Mouse (Mus musculus) cerebellum, adult 2 months (tissue): ENCODE results near the gene Smim24. TPM values are rescaled to one million over a fixed set of nuclear protein-coding genes. Genes with fewer than 3 reads are reported as not detected.
A peak's percentile ranks its signal among the peaks of the same experiment; 100 is the strongest.

Experiments used
- DNase-seq, 2 experiments: peaks; one replicate each; pipeline ENCODE4 v3.0.0; 2021
- H3K27ac ChIP-seq: fragments of 200-500 bp; 2 replicates; pipeline ENCODE4 v1.5.1; 2012; ENCODE audit warnings: low read length, control low read depth, inconsistent platforms; ENCODE audit not compliant: insufficient read depth
- H3K27me3 ChIP-seq: fragments of 200-500 bp; 2 replicates; pipeline ENCODE4 v1.6.1; 2012; ENCODE audit warnings: inconsistent platforms, mild to moderate bottlenecking, low read length, moderate library complexity; ENCODE audit not compliant: control insufficient read depth, insufficient read depth
- H3K4me1 ChIP-seq: fragments of 200-500 bp; 2 replicates; pipeline ENCODE4 v1.6.1; 2011; ENCODE audit warnings: low read length; ENCODE audit not compliant: control insufficient read depth, insufficient read depth
- H3K4me3 ChIP-seq: fragments of 200-500 bp; replicated peaks from 2 replicates; pipeline ENCODE3; 2011; ENCODE audit warnings: mild to moderate bottlenecking, low read depth, low read length, control low read depth; ENCODE audit not compliant: insufficient read depth
- CTCF ChIP-seq: fragments of 200-500 bp; IDR thresholded peaks from 2 replicates; pipeline ENCODE4 v1.5.1; 2011; ENCODE audit warnings: low read depth, mild to moderate bottlenecking, control low read depth, low read length, moderate library complexity, borderline replicate concordance; ENCODE audit not compliant: insufficient read depth
- POLR2A ChIP-seq: fragments of 200-500 bp; IDR thresholded peaks from 2 replicates; pipeline ENCODE4 v1.6.1; 2011; ENCODE audit warnings: low read length, control low read depth, borderline replicate concordance; ENCODE audit not compliant: insufficient read depth
- WGBS: fragments of 180-500 bp; shearing (Covaris S2); methylation state at CpG from one replicate; pipeline ENCODE4 v1.1.7; 2018; 5-methylcytosine and 5-hydroxymethylcytosine counted together
- polyA plus RNA-seq: library from polyadenylated mRNA; depleted of rRNA; stranded (reverse); fragments of >200 nt; gene quantifications from 2 replicates; pipeline ENCODE4 v1.2.3, GENCODE M21; 2012

The Smim24 gene
- polyA plus RNA-seq, 1 experiment: 1.2 TPM

DNA sequence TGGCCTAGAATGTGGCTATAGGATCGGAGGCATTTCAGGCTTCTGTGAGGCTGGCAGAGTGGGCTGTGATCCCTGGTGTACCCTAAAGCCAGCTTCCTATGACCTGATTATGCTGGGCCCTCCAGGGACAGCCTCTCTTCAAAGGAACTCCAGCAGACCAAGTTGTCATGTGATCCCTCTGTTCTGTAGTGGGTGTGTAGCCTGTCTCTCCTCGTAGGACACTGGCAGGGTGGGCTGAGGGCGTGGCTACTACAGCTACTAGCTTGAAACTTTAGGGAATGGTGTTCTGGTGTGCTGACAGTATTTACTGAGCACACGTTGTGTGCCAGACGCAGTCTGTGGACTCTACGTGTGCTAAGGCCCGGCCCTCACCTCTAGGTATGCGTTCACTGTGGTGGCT, 32.1 kb upstream of the Smim24 start:
- TF ChIP-seq CTCF (no peak), POLR2A (no peak)
- no peaks in the 10 kb centered on the region for H3K27me3 ChIP-seq
- H3K4me3 ChIP-seq: no peak overlapping the region
- H3K4me1 ChIP-seq: peaks cover 34% of the 10 kb centered on the region
- 74% methylated on average over 8 of the region's 8 CpGs for WGBS
- H3K27ac ChIP-seq: no peak overlapping the region
- no peak for DNase-seq

DNA sequence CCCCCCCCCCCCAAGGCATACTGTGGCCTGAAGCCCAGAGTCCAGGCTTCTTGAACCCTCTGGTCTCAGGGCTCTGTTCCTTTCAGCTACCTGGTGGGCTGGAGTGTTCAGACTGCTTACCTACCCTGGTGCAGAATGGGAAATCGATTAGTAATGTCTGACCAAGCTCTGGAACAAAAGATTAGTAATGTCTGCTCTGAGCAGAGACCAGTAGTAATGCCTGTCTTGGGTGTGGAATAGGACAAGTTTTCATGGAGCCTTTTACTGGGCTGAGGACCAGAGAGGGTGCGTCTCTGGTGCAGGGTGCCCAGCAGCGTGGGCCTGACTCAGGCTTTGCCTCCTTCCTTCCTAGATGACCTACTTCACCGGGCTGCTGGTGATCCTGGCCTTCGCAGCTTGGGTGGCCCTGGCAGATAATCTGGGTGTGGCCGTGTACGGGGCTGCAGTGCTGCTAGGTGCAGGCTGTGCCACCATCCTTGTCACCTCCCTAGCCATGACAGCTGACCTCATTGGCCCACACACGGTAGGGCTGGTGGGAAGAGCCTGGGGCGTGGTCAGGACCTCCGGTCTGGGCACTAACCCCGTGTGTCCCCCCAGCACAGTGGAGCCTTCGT, 30.4 kb upstream of the Smim24 start:
- Histone ChIP-seq H3K27me3 (no peaks in the 10 kb centered on the region), H3K4me3 (no peak overlapping the region), H3K27ac (no peak overlapping the region), H3K4me1 (peaks cover 30% of the 10 kb centered on the region)
- TF ChIP-seq POLR2A: no peak
- TF ChIP-seq CTCF: no peak
- WGBS: 82% methylated on average over 12 of the region's 12 CpGs
- DNase-seq: no peak

DNA sequence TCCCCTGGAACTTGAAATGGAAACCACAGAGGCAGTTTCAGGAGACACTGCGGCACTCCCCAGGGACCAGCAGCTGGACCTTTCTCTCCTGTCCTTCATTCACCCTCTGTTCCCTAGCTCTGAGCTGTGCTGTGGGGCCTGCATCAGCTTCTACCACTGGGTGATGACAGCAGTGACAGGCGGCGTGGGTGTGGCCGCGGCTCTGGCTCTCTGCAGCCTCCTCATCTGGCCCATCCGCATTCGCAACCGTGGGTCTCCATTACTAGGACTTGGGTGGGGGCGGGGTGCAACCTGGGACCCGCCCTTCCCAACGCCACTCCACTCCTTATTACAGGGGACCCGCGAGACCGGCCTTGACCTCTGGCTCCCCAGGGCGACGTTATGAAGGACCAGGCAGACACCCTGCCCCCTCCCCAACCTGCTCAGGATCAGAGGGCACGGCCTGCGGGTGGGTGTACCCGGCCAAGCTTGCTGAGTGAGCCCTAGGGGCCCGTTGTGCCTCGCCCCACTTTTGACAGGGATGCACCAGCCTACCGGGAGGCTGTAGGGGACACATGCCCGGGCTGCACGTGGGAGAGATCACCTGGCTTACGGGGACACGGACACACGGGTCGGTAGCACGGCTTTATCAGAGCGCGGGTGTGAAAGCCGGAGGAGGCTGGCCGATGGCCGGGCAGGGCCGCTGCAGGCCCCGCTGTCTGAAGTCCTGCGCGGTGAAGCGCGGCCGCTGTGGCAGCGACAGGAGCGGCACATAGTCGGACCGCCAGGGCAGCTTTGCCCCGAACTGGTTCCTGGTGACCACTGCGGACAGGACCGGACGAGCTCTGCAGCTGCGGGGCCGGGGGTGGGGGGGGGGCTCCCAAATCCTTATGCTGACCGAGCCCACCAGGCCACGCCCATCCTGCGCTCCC, 29.2 kb upstream of the Smim24 start:
- H3K4me1 ChIP-seq: peaks cover 27% of the 10 kb centered on the region
- DNase-seq: no peak
- H3K27me3 ChIP-seq: no peaks in the 10 kb centered on the region
- no peak for TF ChIP-seq CTCF
- H3K27ac ChIP-seq: no peak overlapping the region
- WGBS: 46% methylated on average over 54 of the region's 54 CpGs
- H3K4me3 ChIP-seq: no peak overlapping the region

DNA sequence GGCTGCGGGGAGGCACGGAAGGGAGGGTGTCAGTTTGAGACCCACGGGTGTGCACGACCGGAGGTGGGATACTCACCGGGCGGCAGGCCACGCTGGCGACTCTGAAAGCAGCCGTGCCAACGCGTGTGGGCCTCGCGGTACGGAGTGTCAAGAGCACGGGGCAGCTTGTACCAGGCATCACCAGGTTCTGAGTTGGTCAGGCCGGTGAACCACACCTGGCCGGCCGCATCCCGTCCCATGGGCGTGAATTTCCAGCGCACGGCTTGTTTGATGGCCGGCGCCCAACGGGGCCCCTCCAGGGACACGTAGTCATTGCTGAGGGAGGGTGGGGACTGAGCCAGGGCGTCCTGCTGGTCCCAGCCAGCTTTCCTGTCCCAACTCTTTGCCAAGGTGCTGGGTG, 28.2 kb upstream of the Smim24 start:
- TF ChIP-seq POLR2A: no peak
- TF ChIP-seq CTCF: no peak
- H3K27me3 ChIP-seq: no peaks in the 10 kb centered on the region

DNA sequence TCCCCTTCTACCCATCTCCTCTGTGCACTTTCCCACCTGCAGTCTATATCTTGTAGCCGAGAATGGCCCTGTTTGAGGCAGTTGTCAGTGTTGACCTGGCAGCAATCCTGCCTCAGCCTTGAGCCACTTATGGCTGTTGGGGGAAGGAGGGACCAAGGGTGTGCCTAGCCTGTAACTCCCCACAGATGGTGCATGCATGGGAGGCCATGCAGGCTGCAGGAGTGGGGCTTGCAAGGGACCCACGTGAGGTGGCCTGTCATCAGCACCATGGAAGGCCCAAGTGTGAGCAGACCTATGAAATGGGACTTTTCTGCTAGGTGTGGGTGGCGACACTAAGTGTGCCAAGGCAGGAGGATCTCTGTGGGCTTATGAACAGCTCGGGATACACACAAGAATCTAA, 27.8 kb upstream of the Smim24 start:
- WGBS: 38% methylated on average over 4 of the region's 4 CpGs
- peak in 1 of 2 experiments; percentile 41 for DNase-seq
- no peak for TF ChIP-seq CTCF
- TF ChIP-seq POLR2A: no peak
- Histone ChIP-seq H3K27ac (no peak overlapping the region), H3K4me3 (no peak overlapping the region), H3K4me1 (peaks cover 16% of the 10 kb centered on the region), H3K27me3 (no peaks in the 10 kb centered on the region)

More for the DNA sequence above, 28.2 kb upstream of the Smim24 start:
- DNase-seq: peak in 1 of 2 experiments; percentile 53
- 15% methylated on average over 28 of the region's 28 CpGs for WGBS
- no peak overlapping the region for H3K4me3 ChIP-seq
- no peak overlapping the region for H3K27ac ChIP-seq
- H3K4me1 ChIP-seq: peaks cover 20% of the 10 kb centered on the region

DNA sequence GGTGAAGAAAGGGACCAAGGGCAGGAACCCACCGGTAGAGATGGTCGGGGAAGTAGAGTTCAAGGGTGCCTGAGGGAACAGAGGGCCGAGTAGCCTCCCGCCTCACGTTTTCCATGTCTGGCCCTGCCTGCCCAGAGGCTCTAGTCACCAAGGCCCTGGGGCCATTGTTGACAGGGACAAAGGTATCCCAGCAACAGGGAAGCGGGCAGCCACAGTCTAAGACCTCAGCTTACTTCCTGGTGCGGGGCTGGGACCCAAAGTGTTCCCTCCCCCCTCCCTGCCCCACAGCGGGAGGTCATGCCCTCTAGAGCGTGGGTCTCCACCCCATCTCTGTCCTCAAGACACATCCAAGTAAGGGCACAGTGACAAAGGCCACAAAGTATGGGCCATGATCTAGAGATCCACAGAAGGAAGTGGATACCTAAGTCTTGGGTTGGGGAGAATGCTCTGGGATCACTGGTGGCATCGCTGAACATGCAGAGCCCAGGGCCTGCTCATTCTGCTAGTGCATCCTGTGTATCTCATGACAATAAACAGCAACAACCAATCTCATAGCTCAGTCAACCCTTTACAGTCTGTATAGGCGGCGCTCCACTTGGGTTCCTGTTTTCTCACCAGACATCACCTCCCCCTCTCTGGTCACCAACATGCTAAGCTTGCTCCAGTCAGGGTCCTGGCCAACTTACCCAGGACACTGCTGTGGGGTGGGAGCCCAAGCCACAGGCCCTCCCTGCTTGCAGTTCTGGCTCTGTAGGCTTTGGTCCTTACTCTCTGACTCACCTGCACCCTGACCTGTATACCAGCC, 27.0 kb upstream of the Smim24 start, which contains the start of gene 4930404N11Rik:
Gene 4930404N11Rik (minus strand): TSS at position 145 of the 805 bp plus-strand sequence.
- peaks cover 15% of the 10 kb centered on the region for H3K4me1 ChIP-seq
- H3K27me3 ChIP-seq: no peaks in the 10 kb centered on the region
- TF ChIP-seq CTCF (no peak), POLR2A (no peak)
- no peak for DNase-seq
- no peak within 1 kb of the TSS for H3K27ac ChIP-seq
- H3K4me3 ChIP-seq: no peak within 1 kb of the TSS
- WGBS: 44% methylated on average over 12 of the region's 12 CpGs

DNA sequence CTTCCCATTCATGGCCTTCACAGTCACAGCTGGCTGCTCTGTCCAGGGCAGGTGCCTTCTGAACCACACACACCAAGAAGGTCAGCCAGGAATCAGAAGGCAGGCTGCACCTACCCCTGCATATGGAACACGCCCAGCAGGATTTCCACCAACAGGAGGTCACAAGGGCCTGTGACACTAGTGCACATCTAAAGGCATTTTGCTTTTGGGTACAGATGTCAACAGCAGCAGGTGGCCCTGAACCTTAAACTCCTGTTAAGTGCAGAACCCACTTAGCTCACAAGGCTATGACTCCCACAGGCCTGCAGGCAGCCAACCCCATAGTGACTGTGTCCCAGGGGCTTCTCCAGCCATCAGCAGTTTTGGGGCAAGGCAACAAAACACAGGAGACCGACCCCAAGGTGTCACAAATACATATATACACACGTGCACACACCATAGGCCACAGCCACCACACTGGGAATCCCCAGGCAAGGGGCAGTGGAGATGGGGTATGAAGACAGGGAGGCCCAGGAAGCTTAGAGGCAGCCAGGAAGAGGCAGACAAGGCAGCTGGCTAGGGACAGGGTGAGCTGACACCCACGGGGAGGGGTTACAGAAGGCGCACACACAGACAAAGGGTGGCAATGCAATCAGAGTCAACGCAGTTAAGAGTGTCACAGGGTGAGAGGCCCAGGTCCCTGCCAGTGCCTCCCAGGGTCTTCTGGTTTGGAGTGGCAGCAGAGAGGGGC, 26.2 kb upstream of the Smim24 start:
- Histone ChIP-seq H3K4me3 (no peak overlapping the region), H3K27ac (no peak overlapping the region), H3K4me1 (peaks cover 15% of the 10 kb centered on the region), H3K27me3 (no peaks in the 10 kb centered on the region)
- WGBS: 58% methylated on average over 6 of the region's 6 CpGs
- DNase-seq: no peak
- TF ChIP-seq CTCF (no peak), POLR2A (no peak)
